Mouse (Mus musculus): ENCODE measurements around the gene Clca1. TPM values are rescaled to one million over a fixed set of nuclear protein-coding genes. Genes with fewer than 3 reads are reported as not detected.
"Not testable (repeated sequence)": the region's sequence is repeated elsewhere in the genome, so short reads cannot be mapped to it uniquely, and the experiment has no call there.

Clca1 gene
- total RNA-seq (2021): not detected
- long read RNA-seq, experiment 1: 0 reads
- long read RNA-seq, experiment 2: 0 reads

DNA sequence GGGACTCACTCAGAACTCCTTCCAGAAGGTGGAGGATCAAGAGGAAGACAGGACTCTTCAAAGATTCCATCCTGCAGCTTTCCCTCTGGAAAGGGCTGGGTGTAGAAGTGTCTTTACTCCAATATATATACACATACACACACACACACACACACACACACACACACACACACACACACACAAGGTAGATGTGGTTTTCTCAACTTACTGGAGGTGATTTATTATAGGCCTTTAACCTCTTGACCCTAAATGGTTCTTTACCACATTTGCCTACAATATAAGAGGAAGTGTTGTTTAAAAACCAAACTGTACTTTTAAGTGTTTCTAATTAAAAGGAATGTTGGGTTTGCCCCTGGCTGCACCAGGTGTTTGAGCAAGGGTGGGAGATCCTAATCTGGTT, at the start of gene Clca1:
Gene Clca1 (minus strand): TSS at position 101 of the 400 bp plus-strand sequence.
- no peak for DNase-seq

DNA sequence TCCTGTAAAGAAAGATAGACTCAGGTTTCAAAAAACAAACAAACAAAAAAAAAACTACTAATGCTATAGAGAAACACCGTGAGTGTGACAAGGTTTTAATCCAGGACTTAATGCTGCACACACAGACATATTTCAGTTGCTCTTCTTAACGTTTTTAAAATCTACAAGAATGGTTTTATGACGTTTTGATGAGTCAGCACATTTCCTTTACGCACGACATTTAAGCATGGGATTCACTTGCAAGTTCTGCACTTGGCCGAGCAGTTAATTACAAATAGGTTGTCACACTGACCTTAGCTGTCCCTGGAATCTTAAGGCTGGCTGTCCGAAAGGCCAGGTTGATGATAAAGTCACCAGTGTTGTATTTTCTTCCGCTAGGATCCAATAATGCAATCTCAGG, 48.3 kb upstream of the Clca1 start:
- DNase-seq: no peak

DNA sequence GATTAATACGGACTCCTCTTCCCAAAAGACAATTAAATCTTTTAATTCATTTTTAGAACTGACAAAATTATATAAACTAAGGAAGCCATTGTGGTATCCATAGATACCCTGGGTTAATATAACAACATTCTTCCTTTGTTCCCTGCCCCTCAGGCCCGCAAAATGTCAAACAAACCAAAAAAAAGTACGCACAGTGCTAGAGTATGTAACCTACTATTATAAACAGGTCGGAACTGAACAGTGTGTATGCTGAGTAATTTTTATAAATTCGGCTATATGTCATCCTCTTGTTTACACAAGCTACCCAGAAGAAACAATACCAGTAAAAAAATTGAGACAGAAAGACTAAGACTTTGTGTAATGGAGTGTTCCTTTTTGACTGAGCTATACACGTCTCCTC, 45.8 kb upstream of the Clca1 start:
- no peak for DNase-seq

DNA sequence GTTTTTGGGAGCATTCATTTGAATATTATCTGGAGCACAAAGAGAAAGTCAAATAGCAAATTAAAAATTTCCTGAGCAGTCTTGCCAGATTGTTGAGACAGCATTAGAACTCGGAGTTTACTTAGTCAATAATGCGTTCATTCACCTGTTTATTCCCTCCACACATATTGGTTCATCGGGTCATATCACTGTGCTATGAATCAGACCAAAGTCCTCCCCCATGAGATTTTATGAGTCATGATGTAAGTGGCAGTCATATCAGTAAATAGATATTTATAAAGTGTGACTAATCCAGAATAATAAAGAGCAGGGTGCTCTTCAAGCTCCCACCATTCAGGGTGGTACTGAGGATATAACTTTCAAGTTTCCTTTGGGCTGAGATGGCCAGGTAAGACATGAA, 39.8 kb upstream of the Clca1 start:
- DNase-seq: no peak

DNA sequence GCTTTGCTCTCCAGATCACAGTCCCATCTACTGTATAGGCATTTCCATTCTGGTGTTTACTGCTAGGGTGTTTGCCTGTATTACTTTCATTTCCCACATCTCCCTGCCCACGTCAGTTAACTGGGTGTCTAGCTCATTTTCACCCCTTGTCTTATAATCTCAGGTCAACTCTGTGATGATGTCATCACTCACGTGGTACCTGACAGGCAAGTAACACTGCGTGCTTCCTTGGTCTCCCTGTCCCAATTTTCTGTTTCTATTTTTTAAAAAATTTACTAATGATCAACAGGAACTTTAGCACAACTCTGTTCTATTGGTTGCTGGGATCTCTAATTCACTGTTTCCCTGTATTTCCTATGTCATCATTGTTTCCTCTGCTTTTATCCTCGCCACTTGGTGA, 36.4 kb upstream of the Clca1 start:
- DNase-seq: no peak

DNA sequence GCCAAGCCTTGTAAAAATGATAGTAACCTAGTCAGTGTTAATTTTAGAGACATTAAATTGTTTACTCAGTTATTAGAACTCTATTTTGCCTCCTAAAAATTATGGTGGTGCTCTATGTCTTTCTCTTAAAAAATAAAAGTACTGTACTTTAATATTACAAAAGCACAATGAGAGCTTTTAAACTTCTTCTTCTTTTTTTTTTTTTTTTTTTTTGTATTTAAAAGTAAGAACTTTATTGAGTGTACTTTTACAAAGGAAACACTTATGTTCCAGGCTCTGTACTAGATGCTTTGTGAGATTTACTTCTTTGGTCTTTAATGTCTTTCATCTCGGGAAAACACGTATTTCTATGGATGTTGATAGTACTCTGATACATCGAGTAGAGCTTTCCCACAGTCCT, 22.6 kb upstream of the Clca1 start:
- not testable (repeated sequence) for DNase-seq

DNA sequence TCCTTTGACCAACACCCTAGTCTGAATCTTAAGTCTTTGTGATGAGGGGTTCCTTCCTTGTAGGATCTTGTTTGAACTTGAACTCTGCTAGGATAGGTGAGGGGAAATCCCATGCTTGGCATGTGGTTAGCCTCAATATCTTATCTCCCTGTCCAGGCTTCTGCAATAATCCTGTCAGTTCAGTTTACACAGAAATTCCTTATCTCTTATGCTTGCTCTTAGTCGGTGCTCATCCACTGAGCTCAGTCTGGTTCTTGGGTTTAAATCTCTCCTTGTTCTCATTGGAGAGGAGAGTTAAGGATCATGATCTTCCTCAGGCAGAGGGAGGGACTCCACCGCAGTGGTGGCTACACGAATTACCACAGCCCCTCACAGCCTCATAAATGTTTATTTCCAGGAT, 17.2 kb upstream of the Clca1 start:
- DNase-seq: no peak

DNA sequence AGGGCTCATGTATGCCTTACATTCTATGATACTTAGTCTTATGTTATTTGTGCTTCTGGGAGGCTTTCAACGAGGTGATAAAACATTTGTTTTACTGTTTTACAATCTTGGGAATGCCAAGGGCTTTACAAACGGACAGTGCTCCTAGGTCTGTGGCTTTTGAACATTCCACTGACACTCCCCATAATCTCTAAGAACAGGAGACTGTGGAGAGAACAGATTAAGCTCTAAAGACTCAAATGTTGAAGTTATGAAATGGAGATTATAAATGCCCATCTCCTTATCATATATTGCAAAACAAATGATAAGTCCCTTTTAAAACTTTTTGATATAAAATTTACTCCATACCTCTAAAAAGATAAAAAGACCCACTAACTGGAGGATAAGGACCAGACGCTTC, 6.2 kb upstream of the Clca1 start:
- DNase-seq: no peak

DNA sequence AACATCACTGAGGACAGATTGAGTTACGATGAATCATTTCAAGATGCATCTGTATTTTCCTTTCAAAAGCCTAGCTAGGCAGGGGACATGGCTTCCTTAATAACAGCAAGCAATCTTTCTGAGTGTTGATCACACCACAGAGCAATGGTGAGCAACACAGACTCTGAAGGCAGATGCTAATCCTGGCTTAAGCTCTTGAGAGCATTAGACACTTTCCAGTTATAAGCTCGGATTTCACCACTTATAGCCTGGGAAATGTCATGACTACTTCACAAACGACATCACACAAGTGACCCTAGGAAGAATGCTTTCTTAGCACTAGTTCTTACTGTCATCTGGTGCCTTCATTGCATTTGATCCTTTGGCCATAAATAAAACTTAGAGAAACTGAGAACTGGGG, 4.5 kb downstream of the Clca1 start:
- DNase-seq: no peak

DNA sequence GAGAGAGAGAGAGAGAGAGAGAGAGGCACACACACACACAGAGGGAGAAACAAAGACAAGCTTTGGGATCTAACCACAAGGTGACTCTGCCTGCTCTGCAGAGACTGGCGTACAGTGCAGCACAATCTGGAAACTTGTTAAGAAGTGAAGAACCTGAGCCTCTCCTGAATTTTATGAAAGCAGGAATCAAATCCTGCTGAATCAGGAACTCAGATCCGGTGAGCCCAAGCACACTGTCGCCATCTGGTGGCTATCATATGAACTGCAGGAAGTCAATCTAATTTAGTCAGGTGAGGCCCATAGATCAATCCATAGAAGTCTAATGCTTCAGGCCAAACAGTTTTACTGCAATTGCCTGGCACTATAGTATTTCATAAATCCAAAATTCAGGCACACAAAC, 5.8 kb downstream of the Clca1 start:
- DNase-seq: no peak

DNA sequence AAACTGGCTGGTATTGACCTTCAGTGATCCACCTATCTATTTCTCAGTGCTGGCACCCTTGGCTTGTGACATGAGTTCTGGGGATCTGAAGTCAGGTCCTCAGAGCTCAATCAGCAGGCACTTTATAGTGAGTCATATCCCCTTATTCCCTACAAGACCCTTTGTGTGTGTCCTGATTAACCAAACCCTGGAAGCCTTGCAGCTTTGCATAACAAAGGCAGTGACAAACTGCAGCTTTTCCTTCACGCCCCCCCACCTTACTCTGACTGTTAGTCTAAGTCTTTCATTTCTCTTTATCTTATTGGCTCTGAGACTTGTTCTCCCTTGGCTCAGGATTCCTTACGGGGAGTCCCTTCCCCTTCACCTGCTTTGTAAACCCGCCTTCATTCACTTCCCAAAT, 14.8 kb downstream of the Clca1 start:
- DNase-seq: no peak

DNA sequence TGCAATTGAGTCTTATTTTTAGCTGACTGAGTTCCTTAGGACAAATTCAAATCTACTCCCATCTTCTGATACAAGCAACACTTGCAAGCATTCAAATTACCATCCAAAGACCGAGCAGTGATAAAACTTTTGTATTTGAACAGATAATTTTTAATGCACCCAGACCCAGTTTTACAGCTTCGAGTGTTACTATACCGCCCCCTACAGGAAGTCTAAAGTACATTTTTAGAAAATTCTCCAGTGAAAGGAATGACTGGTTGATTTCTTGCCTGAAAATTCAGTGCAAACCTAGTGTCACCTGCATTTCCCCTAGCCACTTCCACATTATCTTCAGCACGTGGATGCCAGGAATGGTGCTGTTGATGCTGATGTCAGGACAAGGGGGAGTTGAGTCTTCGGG, 28.2 kb downstream of the Clca1 start:
- no peak for DNase-seq

DNA sequence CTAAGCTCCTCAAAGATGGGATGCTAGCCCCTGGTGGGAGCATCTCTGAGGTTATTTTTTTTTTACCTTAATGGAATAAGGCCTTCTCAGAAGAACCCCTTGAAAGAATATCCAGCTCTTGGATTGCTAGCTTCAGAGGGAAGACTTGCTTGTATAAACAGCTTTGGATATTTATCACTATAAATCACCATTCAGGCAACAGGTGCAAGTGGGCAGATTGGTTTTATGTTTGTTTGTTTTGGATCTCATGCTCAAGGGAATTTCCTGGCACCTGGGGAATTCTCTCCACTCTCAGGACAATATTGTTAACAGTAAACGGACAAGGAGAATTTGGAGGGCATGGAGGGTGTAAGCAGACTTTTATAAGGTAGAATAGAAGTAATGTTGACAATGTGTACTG, 31.7 kb downstream of the Clca1 start:
- DNase-seq: no peak

DNA sequence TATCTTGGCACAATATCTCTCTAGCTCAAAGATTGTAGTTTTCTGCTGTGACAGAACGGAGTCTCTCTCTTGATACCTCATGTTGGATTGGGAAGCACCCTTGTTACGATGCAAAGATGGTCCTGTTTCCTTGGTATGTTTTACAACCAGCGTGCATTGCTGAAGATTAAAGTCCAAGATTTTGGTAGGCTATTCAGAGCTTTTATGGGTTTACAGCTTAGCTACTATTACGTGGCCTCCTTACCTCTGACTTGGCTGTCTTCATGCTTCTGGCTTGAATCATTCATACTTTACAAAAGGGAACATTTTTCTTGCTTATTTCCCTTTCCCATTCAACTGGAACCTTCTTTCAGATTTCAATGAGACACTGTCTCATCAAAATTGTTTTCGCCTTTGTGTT, 39.5 kb downstream of the Clca1 start:
- DNase-seq: no peak

DNA sequence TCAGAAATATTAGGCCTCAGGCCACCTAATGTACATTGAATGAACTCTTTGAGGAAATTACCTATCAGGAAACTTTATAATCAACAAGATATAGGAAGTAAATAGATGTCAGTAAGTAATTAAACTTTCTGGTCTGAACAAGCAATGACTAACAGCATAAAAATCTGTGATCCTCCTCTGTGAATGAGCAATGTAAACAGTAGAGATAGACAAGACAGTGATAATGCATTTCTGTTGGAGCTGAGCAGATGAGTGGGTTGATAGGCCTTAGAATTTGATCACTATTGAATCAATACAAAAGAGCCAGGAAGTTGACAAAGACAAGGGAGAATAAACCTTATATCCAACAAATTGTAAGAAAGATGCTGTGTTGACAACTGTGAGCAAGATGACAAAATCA, 40.0 kb downstream of the Clca1 start:
- DNase-seq: no peak

DNA sequence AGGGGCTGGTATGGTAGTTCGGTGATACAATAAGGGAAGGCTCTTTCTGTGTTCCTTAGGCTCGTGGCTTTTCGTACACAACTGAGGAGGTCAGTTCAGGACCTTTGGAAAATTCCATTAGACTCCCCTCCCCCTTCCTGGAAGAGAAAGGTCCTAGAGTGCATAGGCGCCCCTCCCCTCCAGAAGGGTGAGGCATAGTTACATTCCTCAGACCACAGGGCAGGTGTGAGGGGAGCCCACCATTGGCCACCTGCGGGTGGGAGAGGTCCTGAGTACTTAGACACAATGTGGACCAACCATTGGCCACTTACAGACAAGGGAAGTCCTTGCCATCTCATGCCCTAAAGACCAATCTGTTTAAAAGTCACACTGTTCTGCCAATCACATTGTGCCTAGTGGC, 46.7 kb downstream of the Clca1 start:
- no peak for DNase-seq

DNA sequence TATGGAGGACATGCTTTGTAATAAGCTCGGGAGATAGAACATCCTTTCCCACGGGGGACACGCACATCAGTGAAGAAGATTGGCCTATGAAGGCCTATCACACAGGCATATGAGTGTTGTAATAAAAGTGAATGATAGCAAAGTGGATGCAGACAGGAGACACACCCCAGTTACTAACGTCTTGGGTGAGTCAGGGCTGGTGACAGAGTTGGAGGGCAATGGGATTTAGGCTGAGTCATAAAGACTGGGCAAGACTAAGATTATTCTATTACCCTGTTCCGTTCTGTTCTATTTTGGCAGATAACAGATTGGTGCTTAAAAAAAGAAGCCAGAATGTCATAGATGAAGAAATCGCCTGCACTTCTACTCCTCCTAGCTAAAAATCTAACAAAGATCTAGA, 52.0 kb downstream of the Clca1 start:
- DNase-seq: no peak

DNA sequence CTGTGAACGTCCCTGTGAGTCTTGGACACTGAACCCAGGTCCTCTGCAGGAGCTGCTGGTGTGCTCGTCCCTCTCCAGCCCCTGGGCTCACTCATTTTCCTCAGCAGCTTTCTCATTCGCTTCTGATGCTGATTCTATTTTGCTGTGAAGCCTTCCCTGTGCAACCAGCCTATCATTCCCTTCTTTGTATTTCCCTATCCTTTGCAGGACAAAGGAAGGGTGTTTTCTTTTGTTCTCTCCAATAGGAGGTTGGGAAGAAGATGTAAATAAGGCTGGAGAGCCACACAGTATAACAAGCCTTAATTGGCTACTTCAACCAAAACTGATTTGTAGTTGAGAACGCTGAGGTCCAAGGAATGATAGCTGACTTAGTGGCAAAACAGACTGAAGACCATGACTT, 54.9 kb downstream of the Clca1 start:
- DNase-seq: no peak

DNA sequence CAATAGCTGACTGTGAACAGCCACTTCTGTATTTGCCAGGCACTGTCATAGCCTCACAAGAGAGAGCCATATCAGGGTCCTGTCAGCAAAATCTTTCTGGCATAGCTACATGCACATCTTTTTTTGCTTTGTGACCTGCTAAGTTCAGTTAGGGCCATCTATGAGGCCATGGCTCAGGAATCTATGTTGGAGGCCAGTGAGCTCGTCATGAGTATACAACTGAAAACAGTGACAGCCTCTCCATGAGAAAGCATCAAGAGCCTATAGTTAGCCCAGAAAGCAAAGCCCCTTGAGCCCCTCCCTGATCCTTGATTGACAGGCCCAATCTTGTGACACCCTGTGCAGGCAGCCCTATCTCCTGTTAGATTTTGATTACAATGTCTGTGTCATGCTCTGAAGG, 56.5 kb downstream of the Clca1 start:
- no peak for DNase-seq

DNA sequence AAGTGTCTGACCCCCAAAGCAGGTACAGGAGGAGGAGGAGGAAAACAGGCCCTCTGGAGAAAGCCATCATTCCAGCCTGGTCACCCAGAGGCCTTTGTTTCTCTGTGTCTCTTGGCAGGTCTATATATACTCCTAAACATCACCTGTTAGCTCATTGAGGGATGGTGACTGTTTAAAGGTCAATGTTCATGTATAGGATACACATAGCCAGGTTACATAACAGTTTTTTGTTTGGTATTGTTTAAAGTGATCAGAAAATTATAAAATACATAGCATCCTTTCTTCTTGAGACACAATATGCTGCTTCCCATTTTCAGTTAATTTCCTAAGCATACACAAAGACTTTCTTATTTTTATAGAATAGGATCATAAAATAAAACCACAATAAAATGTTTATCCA, 57.6 kb downstream of the Clca1 start, which contains the start of gene Clca4a:
Gene Clca4a (minus strand): TSS at position 101 of the 400 bp plus-strand sequence.
- no peak for DNase-seq

DNA sequence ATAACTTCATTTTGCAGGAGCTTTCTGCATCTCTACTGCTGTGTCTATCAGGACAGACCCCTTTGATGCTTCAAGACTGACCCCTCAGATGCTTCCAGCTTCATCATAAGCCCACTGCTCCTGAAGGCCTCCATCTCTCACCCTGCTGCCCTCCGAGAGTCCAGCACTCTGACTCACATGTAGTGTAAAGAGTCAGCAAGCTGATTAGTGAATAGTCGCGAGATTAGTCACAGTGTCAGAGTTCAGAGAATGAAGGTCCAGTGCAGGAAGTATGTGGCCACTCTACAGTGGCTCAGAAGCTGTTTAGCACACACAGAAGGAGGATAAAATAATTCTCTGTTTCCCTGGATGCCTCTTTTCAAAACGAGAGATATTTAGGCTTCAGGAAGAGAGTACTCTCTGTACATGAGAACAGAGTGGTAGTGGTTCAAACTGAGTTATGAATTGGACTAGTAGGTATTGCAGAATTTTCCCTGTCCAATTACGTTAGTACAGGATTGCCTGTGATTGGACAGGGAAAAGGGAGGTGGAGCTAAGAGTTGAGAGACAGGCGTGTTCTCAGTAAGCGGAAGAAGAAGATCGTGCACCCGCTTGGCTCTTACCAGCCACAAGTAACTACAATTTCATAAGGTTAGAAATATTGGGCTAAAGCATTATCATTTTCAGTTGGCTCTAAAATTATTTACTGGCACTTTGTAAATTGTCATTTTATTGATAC, 60.9 kb downstream of the Clca1 start:
- no peak for DNase-seq

DNA sequence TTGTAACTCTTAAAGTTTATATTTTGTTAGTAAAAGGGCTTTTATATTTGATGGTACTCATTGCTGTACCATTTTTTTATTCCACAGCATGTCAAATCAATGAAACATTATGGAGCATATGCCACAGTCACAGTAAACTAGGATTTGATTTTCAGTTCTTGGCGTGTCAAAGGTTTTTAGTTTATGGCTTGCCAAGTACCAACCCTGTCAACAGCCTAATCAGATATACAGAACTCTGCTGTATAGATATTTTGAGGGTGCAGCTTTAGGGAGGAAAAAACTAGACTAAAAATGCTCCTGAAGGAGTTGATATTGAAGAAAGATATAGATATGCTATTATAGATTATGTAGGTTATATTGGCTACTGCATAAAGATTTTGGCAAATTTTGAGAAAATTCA, 62.8 kb downstream of the Clca1 start:
- DNase-seq: no peak

DNA sequence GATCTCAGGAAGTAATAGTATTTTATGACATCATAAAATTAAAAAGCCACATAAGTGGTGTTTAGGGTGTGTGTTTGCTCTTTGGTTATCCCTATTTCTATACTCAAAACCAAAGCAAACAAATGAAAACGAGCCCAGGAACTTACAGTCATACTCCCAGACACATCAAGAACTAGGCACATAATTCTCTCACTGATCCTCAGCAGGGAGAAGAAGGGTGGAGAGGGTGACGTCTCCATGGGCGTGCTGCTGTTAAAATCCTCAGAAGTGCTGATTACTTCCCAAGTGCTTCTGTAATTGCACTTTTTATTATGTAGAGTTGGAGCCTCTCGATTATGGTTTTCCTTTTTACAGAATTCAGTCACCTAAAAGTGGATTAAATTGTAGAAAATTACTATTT, 66.5 kb downstream of the Clca1 start:
- DNase-seq: no peak
